Mouse (Mus musculus) thymus, postnatal 4 days (tissue): ENCODE results near the gene Rfx4.

Experiments
- DNase-seq: peaks from one replicate; pipeline ENCODE4 v3.0.0; 2021

Rfx4 gene

GRCm38 (mm10) chr10:84755786-84756203 lies at the start of gene Rfx4:
Gene Rfx4, plus strand, starts transcription at chr10:84756062.
- no peak for DNase-seq

DNA sequence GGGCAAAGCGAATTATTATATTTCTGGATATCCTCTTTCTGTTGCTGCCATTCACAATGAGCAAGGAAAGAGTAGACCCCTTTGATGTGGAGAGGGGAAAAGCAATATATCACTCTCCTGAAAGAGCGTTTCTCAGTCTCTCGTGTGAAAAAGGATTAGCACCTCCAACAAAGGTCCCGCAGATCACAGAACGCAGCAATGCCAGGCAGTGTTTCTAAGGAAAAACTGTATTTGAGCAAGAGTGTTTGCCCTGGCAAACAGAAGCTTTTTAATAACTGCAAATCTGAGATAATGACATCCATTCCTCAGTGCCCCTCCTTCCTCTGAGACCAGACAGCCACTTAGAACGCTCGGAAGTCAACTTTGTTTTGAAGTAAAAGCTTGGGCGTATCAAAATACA lies 49.3 kb upstream of the Rfx4 start:
- no peak for DNase-seq

DNA sequence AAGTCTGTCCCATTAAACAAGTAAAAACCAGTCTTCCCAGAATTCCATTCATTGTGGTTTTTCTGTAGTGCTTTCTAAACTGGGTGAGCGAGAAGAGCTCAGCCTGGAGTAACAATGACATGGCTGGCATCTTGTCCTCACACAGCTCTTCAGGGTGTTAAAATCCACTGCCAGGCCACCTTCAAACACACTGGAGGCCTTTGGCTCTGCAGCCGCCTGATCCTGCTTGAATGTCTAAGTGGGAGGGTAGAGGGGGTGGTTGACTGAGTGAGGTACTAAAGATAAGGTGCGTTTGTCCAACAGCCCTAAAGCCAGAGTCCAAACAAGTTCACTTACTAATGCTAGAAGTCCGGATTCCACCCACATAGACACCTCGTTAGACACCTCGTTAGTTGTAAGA lies 48.6 kb upstream of the Rfx4 start:
- DNase-seq = no peak

GRCm38 (mm10) chr10:84707752-84708530 lies 47.9 kb upstream of the Rfx4 start:
- DNase-seq = no peak

GRCm38 (mm10) chr10:84710192-84710591 lies 45.7 kb upstream of the Rfx4 start:
- DNase-seq = no peak

DNA sequence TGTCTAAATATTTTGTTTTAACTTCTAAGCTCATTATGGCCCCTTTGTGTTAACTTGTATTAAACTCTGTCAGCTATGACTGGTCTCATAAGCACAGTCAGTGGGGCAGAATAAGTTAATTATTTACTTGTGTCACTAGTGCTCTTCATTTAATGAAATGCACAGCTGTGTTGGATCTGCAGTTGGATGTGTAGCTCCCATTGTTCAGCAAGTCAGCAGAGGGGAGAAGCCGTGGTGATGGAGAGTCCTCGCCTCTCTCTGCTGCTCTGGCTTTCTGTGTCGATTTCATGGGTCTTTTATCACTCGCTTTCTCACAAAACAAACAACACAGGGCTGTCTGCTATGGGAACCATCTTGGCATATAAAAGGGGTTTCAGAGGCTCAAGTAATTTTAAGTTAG lies 45.0 kb upstream of the Rfx4 start:
- DNase-seq = no peak

- DNase-seq = no peak
Measured at GRCm38 (mm10) chr10:84711479-84711878, 44.4 kb upstream of the Rfx4 start.

GRCm38 (mm10) chr10:84711940-84712339 lies 43.9 kb upstream of the Rfx4 start:
- no peak for DNase-seq

GRCm38 (mm10) chr10:84712532-84712931 lies 43.3 kb upstream of the Rfx4 start:
- no peak for DNase-seq

GRCm38 (mm10) chr10:84713043-84713442 lies 42.8 kb upstream of the Rfx4 start:
- no peak for DNase-seq

DNA sequence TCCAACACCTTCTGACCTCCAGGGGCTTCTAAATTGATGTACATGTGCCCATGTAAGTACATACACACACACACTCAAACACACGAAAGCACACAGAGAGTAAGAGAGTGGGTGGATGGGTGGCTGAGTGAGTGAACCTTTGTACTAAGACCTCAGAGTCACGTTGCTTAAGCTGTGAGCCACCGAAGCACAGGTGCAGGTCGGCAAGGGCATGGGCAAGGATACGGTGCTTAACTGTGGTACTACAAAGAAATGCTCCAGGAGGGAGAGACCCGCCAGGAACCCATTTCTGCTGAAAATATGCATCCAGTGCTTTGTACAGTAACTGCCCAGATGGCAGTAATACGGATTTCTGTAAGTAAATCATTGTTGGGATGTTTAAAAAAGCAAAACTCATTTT lies 40.2 kb upstream of the Rfx4 start:
- no peak for DNase-seq

DNA sequence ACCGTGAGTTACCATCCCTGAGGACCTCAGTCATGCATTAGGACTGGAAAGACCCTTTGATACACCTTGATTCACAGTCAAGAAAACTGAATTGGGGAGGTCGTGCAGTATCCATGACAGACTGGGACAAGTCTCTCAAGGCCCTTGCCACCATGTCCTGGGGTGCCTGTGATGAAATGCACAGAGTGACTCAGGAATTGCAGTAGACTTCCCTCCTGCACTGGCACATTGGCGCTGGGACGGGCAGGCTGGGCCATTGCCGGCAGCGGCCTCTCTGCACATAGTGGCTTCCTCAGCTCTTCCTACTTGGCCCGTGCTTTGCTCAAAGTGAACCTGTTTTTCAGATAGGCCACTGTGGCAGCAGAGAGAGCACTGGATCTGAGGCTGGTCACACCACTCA lies 39.3 kb upstream of the Rfx4 start:
- DNase-seq = no peak

DNA sequence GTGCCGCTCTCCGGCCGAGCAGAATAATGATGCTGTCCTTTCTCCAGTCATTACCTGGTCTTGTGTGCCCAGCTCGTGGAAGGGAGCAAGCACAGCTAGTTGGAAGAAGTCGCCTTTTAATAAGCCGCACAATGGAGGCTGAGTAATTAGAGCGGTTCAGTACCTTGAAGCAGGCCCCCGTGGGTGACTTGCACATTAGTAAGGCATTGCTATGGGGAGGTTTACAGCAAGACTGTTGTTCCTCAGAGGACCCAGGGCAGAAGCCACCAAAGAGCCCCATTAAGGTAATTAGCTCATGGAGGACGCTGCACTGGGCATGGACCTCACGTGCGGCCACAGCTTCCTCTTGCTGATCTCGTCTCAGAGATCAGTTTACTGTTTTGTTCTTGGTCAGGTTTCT lies 33.2 kb upstream of the Rfx4 start:
- no peak for DNase-seq

DNA sequence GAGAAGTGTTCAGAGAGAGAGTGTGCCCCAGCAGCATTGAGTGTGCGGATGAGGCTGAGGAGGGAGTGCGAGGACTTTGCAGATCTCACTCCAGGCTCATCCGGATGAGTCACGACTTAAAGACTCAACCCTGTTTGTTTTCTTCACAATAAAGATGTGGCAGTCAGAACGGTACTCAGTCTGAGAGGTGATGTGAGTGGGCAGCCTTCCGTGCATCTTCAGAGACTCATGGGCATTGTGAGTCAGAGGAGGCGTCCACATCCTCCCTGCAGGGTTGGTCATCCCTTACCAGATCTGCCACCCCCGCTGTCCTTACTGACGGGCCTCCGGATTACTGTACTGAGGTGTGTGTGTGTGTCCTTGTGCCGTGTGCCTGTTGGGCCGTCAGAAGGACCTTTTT lies 28.9 kb upstream of the Rfx4 start:
- no peak for DNase-seq

DNA sequence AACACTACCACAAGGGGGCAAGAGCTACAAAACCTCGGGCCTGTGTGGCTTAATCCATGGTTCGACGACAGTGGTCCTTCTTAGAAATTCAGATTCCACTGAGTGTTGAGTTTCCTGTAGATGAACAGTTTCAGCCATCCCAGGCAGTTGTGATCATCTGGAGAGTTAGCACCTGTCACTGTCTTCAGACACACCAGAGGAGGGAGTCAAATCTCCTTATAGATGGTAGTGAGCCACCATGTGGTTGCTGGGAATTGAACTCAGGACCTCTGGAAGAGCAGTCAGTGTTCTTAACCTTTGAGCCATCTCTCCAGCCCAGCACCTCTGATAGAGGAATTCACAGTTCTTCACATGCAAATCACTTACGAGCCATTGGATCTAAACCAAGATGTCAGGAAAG lies 28.1 kb upstream of the Rfx4 start:
- DNase-seq = no peak

- no peak for DNase-seq
Measured at GRCm38 (mm10) chr10:84730078-84730477, 25.8 kb upstream of the Rfx4 start.

GRCm38 (mm10) chr10:84730956-84731355 lies 24.9 kb upstream of the Rfx4 start:
- DNase-seq = no peak

DNA sequence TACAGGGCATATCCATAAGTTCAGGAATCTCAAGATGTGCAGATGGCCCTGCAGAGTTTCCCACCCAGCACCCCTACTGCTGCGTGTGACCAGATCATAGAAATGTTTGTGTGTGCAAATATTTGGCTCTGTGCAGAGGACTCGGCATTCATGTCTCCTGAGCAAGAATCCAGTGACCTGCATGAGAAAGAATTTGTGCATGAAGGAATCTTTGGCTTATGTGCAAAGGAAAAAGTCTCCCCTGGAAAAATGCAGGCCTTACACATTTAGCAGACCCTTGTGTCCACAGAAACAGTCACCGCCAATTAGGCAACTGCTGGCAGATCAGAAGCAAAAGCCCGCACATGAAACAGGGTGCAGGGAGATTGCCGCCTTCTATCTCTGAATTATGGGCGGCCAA lies 22.4 kb upstream of the Rfx4 start:
- no peak for DNase-seq

DNA sequence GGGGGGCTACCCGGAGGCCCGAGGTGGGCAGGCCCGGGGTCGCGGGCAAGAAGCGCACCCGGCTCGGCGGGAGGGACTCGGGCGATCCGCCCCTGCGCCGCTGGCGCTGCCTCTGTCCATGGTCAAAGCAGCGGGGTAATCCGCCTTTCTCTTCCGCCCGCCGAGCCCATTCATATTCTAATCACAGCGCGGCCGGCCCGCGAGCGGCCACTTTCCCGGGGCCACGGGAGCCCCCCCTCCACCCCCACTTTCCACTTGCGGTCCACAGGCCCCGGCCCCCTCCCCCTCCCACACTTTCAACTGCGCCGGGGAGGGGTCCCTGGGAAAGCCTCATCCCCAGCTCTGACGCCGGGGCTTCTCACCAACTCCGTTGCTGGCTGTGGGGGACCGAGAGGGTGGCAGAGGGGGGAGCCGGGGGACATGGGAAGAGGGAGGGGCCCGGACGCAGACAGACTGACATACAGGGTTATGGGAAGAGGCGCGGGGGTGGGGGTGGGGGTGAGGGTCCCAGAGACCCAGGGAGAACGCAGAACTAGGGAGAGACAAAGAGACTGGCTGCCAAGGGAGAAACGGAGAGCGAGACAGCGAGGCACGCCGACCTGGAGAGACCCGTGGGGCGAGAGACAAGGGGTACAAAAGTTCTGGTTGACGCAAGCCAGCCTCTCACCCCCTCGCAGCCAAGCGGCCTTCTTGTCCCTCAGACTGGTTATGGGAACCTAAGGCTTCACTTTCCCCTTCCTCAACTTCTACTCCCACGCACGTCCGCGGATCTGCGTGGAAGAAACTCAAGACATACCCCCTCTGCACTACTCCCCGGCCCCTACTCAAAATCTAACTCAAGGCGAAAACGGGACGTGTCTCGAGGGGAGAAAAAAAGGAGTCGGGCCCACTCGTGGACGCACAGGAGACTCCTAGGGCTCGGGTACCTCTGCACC lies 744 bp upstream of the Rfx4 start:
- no peak for DNase-seq

GRCm38 (mm10) chr10:84756435-84757095 lies 703 bp downstream of the Rfx4 start:
- peak; percentile 36 for DNase-seq

GRCm38 (mm10) chr10:84757426-84758199 lies 1.8 kb downstream of the Rfx4 start:
- no peak for DNase-seq

GRCm38 (mm10) chr10:84758200-84758468 lies 2.3 kb downstream of the Rfx4 start:
- no peak for DNase-seq
